Mouse (Mus musculus) cerebellum, adult 18-20 months (tissue): ENCODE results near the gene Ddx55.
A peak's percentile ranks its signal among the peaks of the same experiment; 100 is the strongest.

Source experiments
- DNase-seq, 2 experiments: peaks; one replicate each; pipeline ENCODE4 v3.0.0; 2021

Ddx55 gene

GRCm38 (mm10) chr5:124552558-124553307 is at the start of gene Ddx55:
Gene Ddx55 (plus strand): TSS chr5:124552864.
- peak; percentile 86 to 89 for DNase-seq

- no peak for DNase-seq
These were observed 48.9 kb upstream of the Ddx55 start for GRCm38 (mm10) chr5:124503742-124504141.

DNA sequence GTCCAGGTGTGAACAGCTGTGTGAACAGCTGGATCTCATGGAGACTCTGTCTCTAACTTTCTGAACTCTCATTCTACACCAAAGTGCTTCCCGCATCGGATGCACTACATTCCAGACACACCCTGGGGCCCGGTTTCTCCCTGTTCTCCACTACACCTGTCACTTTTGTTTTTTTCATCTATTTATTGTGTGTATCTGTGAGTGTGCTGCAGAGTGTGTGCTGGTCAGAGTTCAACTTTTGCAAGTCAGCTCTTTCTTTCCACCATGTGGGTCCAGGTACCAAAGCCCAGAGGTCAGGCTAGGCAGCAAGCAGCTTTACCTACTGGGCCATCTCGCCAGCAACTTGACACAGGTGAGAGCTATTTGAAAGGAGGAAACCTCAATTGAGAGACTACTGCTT is 47.4 kb upstream of the Ddx55 start:
- DNase-seq, result no peak

DNA sequence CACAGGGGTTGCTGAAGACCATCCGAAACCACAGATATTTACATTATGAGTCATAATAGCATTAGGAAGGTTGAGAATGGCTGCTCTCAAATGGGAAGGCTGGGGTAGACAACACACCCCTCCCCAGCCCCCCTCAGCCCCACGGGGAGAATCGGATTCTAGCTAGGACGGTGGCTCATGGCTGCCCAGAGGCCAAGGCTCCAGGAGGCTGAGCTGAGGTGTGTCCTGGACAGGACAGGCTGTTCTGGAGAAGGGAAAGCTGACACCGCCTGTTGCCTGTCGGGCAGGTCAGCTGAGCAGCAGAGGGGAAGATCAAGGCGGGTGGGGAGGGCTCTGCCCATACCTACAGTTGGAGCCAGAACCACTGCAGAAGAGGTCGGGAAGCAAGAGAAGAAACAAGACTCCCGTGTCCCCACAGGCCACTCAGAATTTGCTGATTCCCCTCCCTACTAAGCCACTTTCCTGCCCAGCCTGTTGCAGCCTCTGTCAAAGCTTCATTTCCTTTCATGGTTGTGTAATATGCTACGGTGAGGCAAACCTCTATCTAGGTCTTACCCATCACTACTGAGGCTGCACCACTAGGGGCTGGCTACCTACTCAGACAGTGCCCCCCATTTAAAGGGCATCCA is 45.8 kb upstream of the Ddx55 start:
- DNase-seq, result no peak

DNA sequence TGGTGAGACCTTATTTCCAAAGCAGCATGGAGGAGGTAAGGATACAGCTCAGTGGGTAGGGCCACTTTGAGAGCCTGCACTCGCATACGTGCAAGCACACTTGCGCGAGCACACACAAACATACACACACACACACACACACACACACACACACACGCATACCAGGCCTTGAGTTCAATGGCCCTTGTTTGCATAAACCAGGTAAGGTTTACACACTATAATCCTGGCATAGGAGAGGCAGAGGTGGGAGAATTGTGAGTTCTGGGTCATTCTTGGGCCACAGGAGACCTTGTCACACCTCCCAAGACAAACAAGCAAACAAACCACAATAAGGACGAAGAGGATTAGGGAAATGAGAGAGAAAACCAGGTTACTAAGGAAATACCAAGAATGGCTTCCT is 43.5 kb upstream of the Ddx55 start:
- DNase-seq, result no peak

GRCm38 (mm10) chr5:124509742-124510237 is 42.9 kb upstream of the Ddx55 start:
- no peak for DNase-seq

DNA sequence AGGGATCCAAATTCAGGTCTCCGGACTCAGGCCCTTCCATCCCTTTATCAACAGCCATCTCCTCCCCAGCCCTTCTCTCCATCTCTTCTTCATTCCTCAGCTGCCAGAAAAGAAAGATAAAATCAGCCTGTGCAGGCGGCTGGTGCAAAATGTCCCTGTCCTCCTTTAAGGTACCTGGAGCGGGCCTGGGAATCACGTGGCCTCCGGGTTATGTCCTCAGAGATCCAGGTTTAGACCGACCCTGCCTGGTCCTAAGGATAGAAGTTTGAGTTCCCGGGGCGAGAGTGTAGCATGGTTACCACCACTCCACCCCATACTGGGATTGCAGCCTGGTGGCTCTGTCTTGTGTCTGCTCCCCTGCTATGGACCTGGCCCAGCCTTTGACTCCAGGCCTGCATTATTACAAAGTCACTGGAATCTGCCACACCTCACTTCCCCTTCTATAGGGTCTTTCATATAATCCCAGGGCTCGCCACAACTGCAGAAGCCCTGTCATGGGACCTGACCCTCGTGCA is 42.1 kb upstream of the Ddx55 start:
- DNase-seq, result no peak

- no peak for DNase-seq
These were observed 36.9 kb upstream of the Ddx55 start for GRCm38 (mm10) chr5:124515789-124516188.

GRCm38 (mm10) chr5:124518648-124519047 is 34.0 kb upstream of the Ddx55 start:
- no peak for DNase-seq

DNA sequence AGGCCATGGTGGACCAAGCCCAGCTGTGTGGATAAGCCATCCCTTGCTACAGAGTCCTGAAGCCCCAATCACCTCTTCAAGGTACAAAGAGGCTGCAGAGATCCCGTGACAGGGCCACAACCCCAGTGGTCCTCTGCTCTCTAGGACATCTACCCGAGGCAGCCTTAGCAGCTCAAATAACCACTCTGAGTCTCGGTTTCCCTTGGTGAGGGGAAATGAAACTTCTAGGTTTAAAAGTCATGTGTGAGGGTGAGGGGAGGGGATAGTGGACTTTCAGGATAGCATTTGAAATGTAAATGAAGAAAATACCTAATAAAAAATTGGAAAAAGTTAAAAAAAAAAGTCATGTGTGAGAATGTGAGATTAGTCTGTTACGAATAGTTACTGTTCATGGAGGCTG is 31.1 kb upstream of the Ddx55 start:
- no peak for DNase-seq

DNA sequence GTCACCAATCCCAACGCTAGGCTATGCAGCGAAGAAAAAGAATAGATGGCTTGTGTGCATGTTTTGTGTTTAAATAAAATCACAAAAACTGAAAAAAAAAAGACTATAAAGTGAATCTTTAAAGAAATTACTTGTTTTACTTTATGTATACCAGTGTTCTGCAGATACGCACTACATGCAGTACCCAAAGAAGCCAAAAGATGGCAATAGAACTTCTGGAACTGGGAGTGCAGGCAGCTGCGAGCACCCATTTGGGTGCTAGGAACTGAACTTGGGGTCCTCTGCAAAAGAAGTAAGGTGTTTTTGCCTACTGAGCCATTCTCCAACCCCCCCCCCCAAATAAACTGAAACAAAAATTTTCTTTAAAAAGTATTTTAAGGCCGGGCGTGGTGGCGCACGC is 29.6 kb upstream of the Ddx55 start:
- no peak for DNase-seq

DNA sequence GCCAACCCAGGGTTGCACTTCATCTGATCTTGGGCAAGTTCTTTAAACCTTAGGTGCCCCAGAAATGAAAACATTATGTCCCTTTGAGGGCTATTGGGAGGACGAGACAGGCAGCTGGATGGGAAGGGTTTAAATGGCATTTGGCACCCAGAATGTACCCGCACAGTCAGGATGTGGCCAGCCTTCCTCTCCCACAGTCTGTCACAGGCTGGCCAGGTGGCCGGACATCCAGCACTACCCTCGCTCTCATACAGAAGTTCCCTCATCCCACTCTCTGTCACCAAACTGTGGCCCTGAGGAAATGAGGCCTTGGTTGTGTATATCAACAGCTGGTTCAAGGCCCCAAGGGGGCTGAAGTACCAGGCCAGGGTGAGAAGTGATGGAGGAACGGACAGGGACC is 27.7 kb upstream of the Ddx55 start:
- DNase-seq, result no peak

GRCm38 (mm10) chr5:124528351-124528750 is 24.3 kb upstream of the Ddx55 start:
- DNase-seq, result no peak

DNA sequence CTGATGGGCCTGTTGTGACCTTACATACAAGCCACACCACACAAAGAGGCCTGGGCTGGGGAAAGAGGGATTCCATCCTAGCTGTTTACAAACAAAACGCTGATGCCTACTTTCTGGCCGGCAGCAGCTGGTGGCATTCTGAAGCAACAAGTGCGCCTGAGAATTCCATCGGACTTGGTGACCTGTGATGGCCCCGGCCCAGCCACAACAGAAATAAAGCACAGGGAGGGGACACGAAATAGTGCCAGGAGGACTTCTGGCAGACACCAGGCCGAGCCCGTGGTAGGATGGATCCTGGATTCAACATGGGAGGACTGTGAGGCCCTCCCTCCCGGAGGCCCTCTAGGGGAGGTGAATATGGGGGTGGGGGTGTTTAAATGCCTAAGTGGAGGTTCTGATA is 23.9 kb upstream of the Ddx55 start:
- DNase-seq, result no peak

DNA sequence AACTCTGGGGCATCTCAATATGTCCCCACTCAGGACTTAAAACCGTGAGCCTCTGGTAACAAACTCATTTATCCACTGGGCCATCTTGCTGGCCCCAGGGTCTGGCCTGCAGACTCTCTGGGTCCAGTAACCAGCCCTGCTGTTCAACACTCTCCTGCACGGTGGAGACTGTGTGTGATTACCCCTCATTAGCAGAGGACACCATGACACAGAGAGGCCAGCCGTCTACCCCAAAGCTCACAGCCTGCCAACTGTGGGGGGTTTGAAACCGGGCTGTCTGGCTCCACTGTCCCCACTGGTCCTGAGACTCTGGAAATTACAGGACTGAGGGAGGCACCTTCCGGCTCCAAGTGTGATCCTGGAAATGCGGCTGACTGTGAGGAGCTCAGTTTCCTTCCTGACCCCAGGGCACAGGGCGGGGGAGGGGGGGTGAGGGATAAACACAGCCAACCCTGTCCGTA is 23.4 kb upstream of the Ddx55 start:
- no peak for DNase-seq

DNA sequence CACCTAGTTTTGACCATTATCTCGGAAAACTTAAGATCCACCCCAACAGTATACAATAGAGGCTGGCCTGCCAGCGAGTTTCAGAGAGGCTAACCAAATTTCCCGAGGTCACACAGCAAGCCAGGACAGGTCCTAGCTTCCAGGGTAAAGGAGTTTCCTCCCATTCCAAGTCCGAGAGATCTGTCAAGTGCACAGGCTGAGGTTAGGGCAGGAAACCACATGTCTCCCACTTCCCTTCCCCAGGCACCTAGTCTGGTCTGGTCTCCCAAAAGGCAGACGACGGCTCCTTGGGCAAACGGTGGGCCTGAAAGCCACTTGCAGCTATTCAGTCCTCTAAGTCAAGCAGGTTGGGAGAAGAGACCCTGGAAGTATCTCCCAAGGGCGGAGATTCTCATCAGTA is 23.0 kb upstream of the Ddx55 start:
- no peak for DNase-seq

DNA sequence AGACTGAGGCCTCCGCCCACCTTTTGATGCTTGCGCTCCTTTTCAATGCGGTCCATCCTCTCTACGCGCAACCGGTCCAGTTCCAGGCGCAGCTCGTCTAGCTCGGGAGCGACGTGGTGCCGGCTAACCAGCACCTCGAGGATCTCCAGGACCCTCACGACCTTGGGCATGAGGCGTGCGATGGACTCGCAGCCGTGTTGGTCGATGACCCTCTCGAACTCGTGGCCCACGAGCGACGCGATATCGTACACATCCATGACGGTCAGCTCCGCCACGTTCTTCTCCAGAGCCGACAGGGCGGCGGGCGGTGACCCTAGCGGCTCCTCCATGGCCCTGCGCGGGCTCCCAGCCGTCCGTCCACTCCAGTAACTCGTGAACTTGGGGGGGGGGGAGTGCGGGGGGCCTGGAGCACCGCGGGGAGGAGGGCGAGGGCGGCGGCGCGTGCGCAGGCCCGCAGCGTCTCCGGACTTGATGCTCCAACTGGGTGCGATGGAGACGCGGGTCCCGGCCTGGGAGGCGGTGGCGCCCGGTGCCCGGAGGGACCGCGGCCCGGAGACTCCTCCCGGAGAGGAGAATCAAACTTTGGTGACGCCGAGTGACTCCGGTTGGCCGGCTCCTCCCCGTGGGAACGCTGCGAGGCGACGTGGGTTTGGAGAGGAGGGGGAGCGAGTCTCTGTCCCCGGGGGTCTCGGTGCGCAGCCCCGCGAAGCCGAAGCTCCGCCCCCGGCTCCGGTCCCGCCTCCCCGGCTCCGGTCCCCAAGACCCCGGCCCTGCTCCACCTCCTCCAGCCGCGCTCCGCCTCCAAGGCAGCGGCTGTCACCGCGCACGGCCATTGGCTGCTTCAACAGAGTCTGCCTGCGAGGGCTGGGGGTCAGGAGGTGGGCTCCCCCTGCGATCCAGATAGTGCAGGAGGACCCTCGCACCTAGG is 21.7 kb upstream of the Ddx55 start, which contains the start of gene Rilpl1:
Gene Rilpl1 (minus strand): TSS at position 737 of the 928 bp plus-strand sequence.
- peak; percentile 77 to 78 for DNase-seq

DNA sequence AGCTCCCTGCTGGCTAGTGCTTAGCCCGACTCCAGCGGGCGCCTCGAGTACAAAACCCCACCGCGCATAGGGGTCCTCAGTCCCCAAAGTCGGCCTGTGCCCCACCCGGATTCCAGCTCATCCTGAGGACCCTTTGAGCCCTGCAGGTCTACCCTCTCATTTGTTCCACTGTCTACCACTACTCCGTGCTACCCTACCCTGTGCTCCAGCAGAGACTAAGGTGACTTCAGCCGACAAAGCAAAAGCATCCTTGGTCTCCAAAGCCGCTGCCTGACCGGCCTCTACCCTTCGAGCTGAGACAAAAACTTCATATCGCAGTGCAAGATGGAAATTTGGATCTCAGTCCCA is 21.1 kb upstream of the Ddx55 start:
- no peak for DNase-seq

- no peak for DNase-seq
These were observed 20.2 kb upstream of the Ddx55 start for GRCm38 (mm10) chr5:124532451-124532850.

- DNase-seq, result no peak
These were observed 17.6 kb upstream of the Ddx55 start for GRCm38 (mm10) chr5:124535016-124535415.

- DNase-seq, result peak; percentile 40 to 43
These were observed 15.9 kb upstream of the Ddx55 start for GRCm38 (mm10) chr5:124536776-124537175.

DNA sequence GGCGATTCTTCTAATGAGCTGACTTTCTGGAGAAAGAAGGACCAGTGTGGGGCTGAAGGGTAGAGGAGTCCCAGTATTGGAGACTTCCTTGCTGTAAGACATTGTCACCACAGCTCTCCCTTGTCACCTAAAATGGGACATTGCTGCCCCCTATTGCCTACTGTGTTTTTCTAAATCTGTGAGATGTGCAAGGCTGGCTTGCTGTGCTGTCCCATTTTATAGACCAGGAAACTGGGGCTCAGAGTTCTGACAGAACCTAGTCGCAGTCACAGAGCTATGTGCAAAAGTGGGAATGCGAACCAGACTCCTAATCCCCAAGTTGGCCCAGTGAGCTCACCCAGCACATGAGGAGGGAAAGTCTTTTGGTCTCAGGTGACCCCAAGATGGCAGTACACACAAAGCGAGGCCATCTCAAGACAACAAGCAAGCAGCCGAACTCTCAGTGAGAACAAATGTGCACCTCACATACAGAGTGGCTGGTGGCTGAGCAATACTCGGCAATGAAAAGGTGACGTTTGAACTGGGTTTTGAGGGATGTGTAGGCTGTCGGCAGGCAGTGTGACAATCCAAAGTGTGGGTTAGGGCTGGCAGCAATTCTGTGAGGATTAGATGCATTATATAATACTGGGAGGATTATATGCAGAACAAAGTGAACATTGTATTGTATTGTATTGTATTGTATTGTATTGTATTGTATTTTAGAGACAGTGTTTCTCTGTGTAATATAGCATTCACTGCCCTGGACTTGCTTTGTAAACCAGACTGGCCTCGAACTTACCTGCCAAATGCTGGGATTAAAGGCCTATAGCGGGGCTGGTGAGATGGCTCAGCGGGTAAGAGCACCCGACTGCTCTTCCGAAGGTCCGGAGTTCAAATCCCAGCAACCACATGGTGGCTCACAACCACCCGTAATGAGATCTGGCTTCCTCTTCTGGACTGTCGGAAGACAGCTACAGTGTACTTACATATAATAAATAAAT is 13.6 kb upstream of the Ddx55 start:
- DNase-seq, result peak; percentile 58 to 64
